Mouse (Mus musculus) liver, postnatal 0 days (tissue): Measurements from ENCODE around the gene Cep104.

Experiments
- CTCF ChIP-seq: sonication (generic); IDR thresholded peaks from 2 replicates; pipeline ENCODE4 v1.5.1; 2016; ENCODE audit warnings: antibody characterized with exemption, low read depth
- EP300 ChIP-seq: IDR thresholded peaks from 2 replicates; pipeline ENCODE4 v1.6.1; 2016; ENCODE audit warnings: antibody characterized with exemption, low read depth, mild to moderate bottlenecking

DNA sequence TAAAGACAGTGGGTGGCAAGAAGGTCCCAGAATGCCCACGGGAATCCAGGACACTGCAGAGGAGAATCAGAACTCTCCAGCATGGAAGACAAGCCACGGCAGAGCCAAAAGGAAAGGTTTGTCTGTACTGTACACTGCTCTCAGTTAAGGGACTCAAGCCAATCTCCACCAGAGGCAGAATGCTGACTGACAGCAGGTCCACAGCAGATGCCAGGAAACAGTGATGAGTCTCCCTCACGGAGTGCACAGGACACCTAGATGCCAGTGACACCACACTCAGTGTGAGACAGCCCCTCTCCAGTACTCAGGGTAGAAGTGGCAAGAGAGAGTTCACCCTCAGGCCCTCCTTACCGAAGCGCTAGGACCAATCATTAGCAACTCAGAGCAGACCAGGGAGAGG is 8.3 kb upstream of the Cep104 start:
- TF ChIP-seq CTCF (no peak), EP300 (no peak)
